Mouse (Mus musculus) kidney, postnatal 0 days (tissue): ENCODE results near the gene Gm2916. TPM values are rescaled to one million over a fixed set of nuclear protein-coding genes. Genes with fewer than 3 reads are reported as not detected.
"Not testable (repeated sequence)": the region's sequence is repeated elsewhere in the genome, so short reads cannot be mapped to it uniquely, and the experiment has no call there.

Experiments used
- ATAC-seq: fragments of 200-750 bp; cut with Nextera tagmentation; replicated peaks from 2 replicates; pipeline ENCODE4 v1.8.0; 2017; ENCODE audit warnings: low read depth, moderate number of reproducible peaks, moderate TSS enrichment, moderate library complexity; ENCODE audit not compliant: low FRiP score
- DNase-seq: peaks from one replicate; pipeline ENCODE4 v3.0.0-alpha.2; 2016; ENCODE audit warnings: low spot score
- H3K27ac ChIP-seq: fragments of 300-500 bp; sonication (generic); 2 replicates; pipeline ENCODE4 v1.5.1; 2014; ENCODE audit warnings: mild to moderate bottlenecking
- H3K27me3 ChIP-seq: fragments of 300-500 bp; sonication (generic); 2 replicates; pipeline ENCODE4 v1.6.1; 2014; ENCODE audit warnings: low read length, mixed read lengths; ENCODE audit not compliant: insufficient read depth
- H3K36me3 ChIP-seq: fragments of 300-500 bp; sonication (generic); 2 replicates; pipeline ENCODE4 v1.6.1; 2014; ENCODE audit warnings: low read length, mixed read lengths; ENCODE audit not compliant: insufficient read depth
- H3K4me1 ChIP-seq: fragments of 300-500 bp; sonication (generic); replicated peaks from 2 replicates; pipeline ENCODE4 v1.6.1; 2014; ENCODE audit warnings: antibody characterized with exemption, low read length, mixed read lengths; ENCODE audit not compliant: insufficient read depth
- H3K4me2 ChIP-seq: fragments of 300-500 bp; sonication (generic); 2 replicates; pipeline ENCODE4 v1.6.1; 2014; ENCODE audit warnings: mild to moderate bottlenecking, low read length, moderate library complexity, mixed read lengths
- H3K4me3 ChIP-seq: fragments of 300-500 bp; sonication (generic); replicated peaks from 2 replicates; pipeline ENCODE4 v1.5.1; 2014; ENCODE audit warnings: low read depth, low read length
- H3K9ac ChIP-seq: fragments of 300-500 bp; sonication (generic); 2 replicates; pipeline ENCODE4 v1.6.1; 2014; ENCODE audit warnings: low read depth, low read length
- H3K9me3 ChIP-seq: fragments of 300-500 bp; sonication (generic); replicated peaks from 2 replicates; pipeline ENCODE4 v1.6.1; 2016; ENCODE audit warnings: low read length, inconsistent platforms, mixed read lengths
- WGBS: fragments of 180-500 bp; shearing (Covaris S2); extraction: QIAGEN DNeasy Blood & Tissue Kit; methylation state at CpG from one replicate; pipeline ENCODE4 v1.1.7; 2014; 5-methylcytosine and 5-hydroxymethylcytosine counted together
- polyA plus RNA-seq: library from polyadenylated mRNA; unstranded; fragments of >200 nt; fragmentation: Nextera tagmentation; extraction: Ambion mirVana; gene quantifications from 2 replicates; pipeline ENCODE4 v1.2.1, GENCODE M21; 2015

Gm2916 gene
- 0.09 TPM in 1 of 2 replicates, not detected in the other for polyA plus RNA-seq

- not testable (repeated sequence) for H3K27ac ChIP-seq, H3K4me1 ChIP-seq, DNase-seq, H3K36me3 ChIP-seq, H3K27me3 ChIP-seq, H3K4me3 ChIP-seq, H3K9ac ChIP-seq, ATAC-seq, H3K4me2 ChIP-seq, H3K9me3 ChIP-seq
- no CpG with 5 or more reads among the region's 1 CpGs for WGBS
Measured at GRCm38 (mm10) chr14:3883872-3884271, at the start of gene Gm2916. Gm2916 (plus strand) TSS chr14:3884172.

GRCm38 (mm10) chr14:3845945-3846344 lies 38.0 kb upstream of the Gm2916 start, which contains the start of gene Gm3033:
Gm3033 (plus strand) TSS chr14:3846245.
- not testable (repeated sequence) for ATAC-seq, H3K9me3 ChIP-seq, H3K4me2 ChIP-seq, H3K36me3 ChIP-seq, H3K4me1 ChIP-seq, H3K9ac ChIP-seq, H3K27me3 ChIP-seq, DNase-seq, H3K4me3 ChIP-seq, H3K27ac ChIP-seq
- WGBS = no CpG with 5 or more reads among the region's 2 CpGs

GRCm38 (mm10) chr14:3931456-3931855 lies 47.5 kb downstream of the Gm2916 start, which contains the start of gene Gm3029:
Gm3029 (plus strand) TSS chr14:3931756.
- not testable (repeated sequence) for H3K27ac ChIP-seq, H3K4me3 ChIP-seq, ATAC-seq, H3K36me3 ChIP-seq, H3K9ac ChIP-seq, DNase-seq, H3K9me3 ChIP-seq, H3K4me1 ChIP-seq, H3K4me2 ChIP-seq, H3K27me3 ChIP-seq
- no CpG with 5 or more reads among the region's 2 CpGs for WGBS

GRCm38 (mm10) chr14:3963247-3963646 lies 79.3 kb downstream of the Gm2916 start, which contains the start of gene Gm3095:
Gm3095 (plus strand) TSS chr14:3963547.
- no CpG with 5 or more reads among the region's 2 CpGs for WGBS
- DNase-seq = not testable (repeated sequence)

More at GRCm38 (mm10) chr14:3963247-3963646, 79.3 kb downstream of the Gm2916 start, which contains the start of gene Gm3095:
- H3K4me2 ChIP-seq, ATAC-seq, H3K9ac ChIP-seq, H3K27ac ChIP-seq, H3K9me3 ChIP-seq, H3K36me3 ChIP-seq, H3K4me1 ChIP-seq, H3K4me3 ChIP-seq, H3K27me3 ChIP-seq: not testable (repeated sequence)

Other genes starting within 250 kb of the Gm2916 start
- not detected in 2 replicates for gene Gm3012, start 249.7 kb upstream of the Gm2916 start, polyA plus RNA-seq
- gene Gm3020, start 232.1 kb upstream of the Gm2916 start, polyA plus RNA-seq = 0.47 and 0.49 TPM in 2 replicates
- gene Gm3043, start 195.4 kb upstream of the Gm2916 start, polyA plus RNA-seq = not detected in 2 replicates
- gene Gm3002, start 74.1 kb upstream of the Gm2916 start, polyA plus RNA-seq = not detected in 2 replicates
- not detected in 2 replicates for gene Gm3033, start 37.9 kb upstream of the Gm2916 start, polyA plus RNA-seq
- gene Gm3029, start 47.6 kb downstream of the Gm2916 start, polyA plus RNA-seq = not detected in 2 replicates
- not detected in 2 replicates for gene Gm3095, start 79.4 kb downstream of the Gm2916 start, polyA plus RNA-seq
- gene Gm3099, start 114.2 kb downstream of the Gm2916 start, polyA plus RNA-seq = not detected in 2 replicates
- gene Gm5796, start 139.8 kb downstream of the Gm2916 start, polyA plus RNA-seq = 0.11 TPM in 1 of 2 replicates, not detected in the other
- gene Gm3115, start 199.9 kb downstream of the Gm2916 start, polyA plus RNA-seq = not detected in 2 replicates
- gene Gm8108, start 226.4 kb downstream of the Gm2916 start, polyA plus RNA-seq = 0.14 and 0.36 TPM in 2 replicates